Mouse (Mus musculus): ENCODE data around the gene Rdh16. TPM values are rescaled to one million over a fixed set of nuclear protein-coding genes. Genes with fewer than 3 reads are reported as not detected.
"Not testable (repeated sequence)": the region's sequence is repeated elsewhere in the genome, so short reads cannot be mapped to it uniquely, and the experiment has no call there.

Gene Rdh16
- polyA plus RNA-seq, 1 experiment from 2014 or later = 1.0 TPM

- H3K27ac ChIP-seq (replicated peaks) = no peak overlapping the region
- H3K9me3 ChIP-seq (ENCODE audit: control insufficient read depth, low read length) = no peaks in the 10 kb centered on the region
- no peaks in the 10 kb centered on the region for H3K27me3 ChIP-seq (ENCODE audit: control insufficient read depth, insufficient read depth, low read length)
- no peak for ATAC-seq (ENCODE audit: low FRiP score, low TSS enrichment)
- DNase-seq (ENCODE audit: low spot score) = no peak
- H3K4me2 ChIP-seq (replicated peaks; ENCODE audit: low read depth) = no peak overlapping the region
- 67% methylated on average over 1 of the region's 1 CpGs for WGBS
- no peaks in the 10 kb centered on the region for H3K36me3 ChIP-seq (ENCODE audit: control insufficient read depth, insufficient read depth, low read length)
- no peaks in the 10 kb centered on the region for H3K4me1 ChIP-seq (replicated peaks; ENCODE audit: control insufficient read depth, insufficient read depth)
- no peak overlapping the region for H3K9ac ChIP-seq (ENCODE audit: low read length)
- no peak overlapping the region for H3K4me3 ChIP-seq (ENCODE audit: low read depth, low read length)
- TF ChIP-seq EP300 (optimal IDR thresholded peaks at IDR 0.05) (no peak), CTCF (IDR thresholded peaks at IDR 0.05; ENCODE audit: low read depth) (no peak)
Measured at GRCm38 (mm10) chr10:127886551-127886950, 85.6 kb downstream of the Rdh16 start.

- no peak overlapping the region for H3K4me3 ChIP-seq (ENCODE audit: low read depth, low read length)
- DNase-seq (ENCODE audit: low spot score) (no peak), ATAC-seq (ENCODE audit: low FRiP score, low TSS enrichment) (no peak)
- no peak overlapping the region for H3K4me2 ChIP-seq (replicated peaks; ENCODE audit: low read depth)
- H3K9ac ChIP-seq (ENCODE audit: low read length) = no peak overlapping the region
- WGBS = 81% methylated on average over 4 of the region's 4 CpGs
- no peaks in the 10 kb centered on the region for H3K27me3 ChIP-seq (ENCODE audit: control insufficient read depth, insufficient read depth, low read length)
- TF ChIP-seq EP300 (optimal IDR thresholded peaks at IDR 0.05) = no peak
- no peak for TF ChIP-seq CTCF (IDR thresholded peaks at IDR 0.05; ENCODE audit: low read depth)
- no peaks in the 10 kb centered on the region for H3K9me3 ChIP-seq (ENCODE audit: control insufficient read depth, low read length)
- no peak overlapping the region for H3K27ac ChIP-seq (replicated peaks)
- H3K4me1 ChIP-seq (replicated peaks; ENCODE audit: control insufficient read depth, insufficient read depth) = no peaks in the 10 kb centered on the region
- no peaks in the 10 kb centered on the region for H3K36me3 ChIP-seq (ENCODE audit: control insufficient read depth, insufficient read depth, low read length)
Measured at GRCm38 (mm10) chr10:127886971-127887370, 86.0 kb downstream of the Rdh16 start.

- DNase-seq (ENCODE audit: low spot score) = no peak
- Histone ChIP-seq H3K9me3 (ENCODE audit: control insufficient read depth, low read length) (no peaks in the 10 kb centered on the region), H3K4me1 (replicated peaks; ENCODE audit: control insufficient read depth, insufficient read depth) (no peaks in the 10 kb centered on the region), H3K36me3 (ENCODE audit: control insufficient read depth, insufficient read depth, low read length) (no peaks in the 10 kb centered on the region), H3K27me3 (ENCODE audit: control insufficient read depth, insufficient read depth, low read length) (no peaks in the 10 kb centered on the region), H3K27ac (replicated peaks) (no peak within 1 kb of the TSS), H3K9ac (ENCODE audit: low read length) (no peak within 1 kb of the TSS), H3K4me3 (ENCODE audit: low read depth, low read length) (no peak within 1 kb of the TSS), H3K4me2 (replicated peaks; ENCODE audit: low read depth) (no peak within 1 kb of the TSS)
- no peak for TF ChIP-seq EP300 (optimal IDR thresholded peaks at IDR 0.05)
- no peak for TF ChIP-seq CTCF (IDR thresholded peaks at IDR 0.05; ENCODE audit: low read depth)
- ATAC-seq (ENCODE audit: low FRiP score, low TSS enrichment) = no peak
Measured at GRCm38 (mm10) chr10:127888605-127889004, 87.7 kb downstream of the Rdh16 start, which contains the start of gene Rdh7. Gene Rdh7, minus strand, starts transcription at chr10:127888817.

- WGBS = 89% methylated on average over 1 of the region's 1 CpGs
- Histone ChIP-seq H3K27ac (replicated peaks) (no peak overlapping the region), H3K9me3 (ENCODE audit: control insufficient read depth, low read length) (no peaks in the 10 kb centered on the region), H3K27me3 (ENCODE audit: control insufficient read depth, insufficient read depth, low read length) (no peaks in the 10 kb centered on the region), H3K36me3 (ENCODE audit: control insufficient read depth, insufficient read depth, low read length) (no peaks in the 10 kb centered on the region), H3K4me3 (ENCODE audit: low read depth, low read length) (no peak overlapping the region), H3K4me1 (replicated peaks; ENCODE audit: control insufficient read depth, insufficient read depth) (no peaks in the 10 kb centered on the region; the same call in 1 of the 2 replicates), H3K9ac (ENCODE audit: low read length) (no peak overlapping the region), H3K4me2 (replicated peaks; ENCODE audit: low read depth) (no peak overlapping the region)
- DNase-seq (ENCODE audit: low spot score) = no peak
- ATAC-seq (ENCODE audit: low FRiP score, low TSS enrichment) = no peak
- TF ChIP-seq EP300 (optimal IDR thresholded peaks at IDR 0.05) (no peak), CTCF (IDR thresholded peaks at IDR 0.05; ENCODE audit: low read depth) (no peak)
Measured at GRCm38 (mm10) chr10:127891481-127891880, 90.5 kb downstream of the Rdh16 start.

- 39% methylated on average over 5 of the region's 5 CpGs for WGBS
- H3K4me3 ChIP-seq (ENCODE audit: low read depth, low read length); H3K4me2 ChIP-seq (replicated peaks; ENCODE audit: low read depth); H3K27ac ChIP-seq (replicated peaks); H3K27me3 ChIP-seq (ENCODE audit: control insufficient read depth, insufficient read depth, low read length); H3K36me3 ChIP-seq (ENCODE audit: control insufficient read depth, insufficient read depth, low read length); H3K4me1 ChIP-seq (replicated peaks; ENCODE audit: control insufficient read depth, insufficient read depth); H3K9me3 ChIP-seq (ENCODE audit: control insufficient read depth, low read length); H3K9ac ChIP-seq (ENCODE audit: low read length): not testable (repeated sequence)
- ATAC-seq (ENCODE audit: low FRiP score, low TSS enrichment) (peak; percentile 93), DNase-seq (ENCODE audit: low spot score) (peak; percentile 60)
Measured at GRCm38 (mm10) chr10:127893163-127894022, 92.4 kb downstream of the Rdh16 start.

Other genes starting within 250 kb of the Rdh16 start
- 32.7 and 37.4 TPM in 2 replicates for gene Lrp1, start 180.0 kb upstream of the Rdh16 start, polyA plus RNA-seq (2015; fragmentation: Nextera tagmentation; extraction: Ambion mirVana)
- gene Stat6, start 158.2 kb upstream of the Rdh16 start, polyA plus RNA-seq (2015; fragmentation: Nextera tagmentation; extraction: Ambion mirVana) = 31.4 and 34.6 TPM in 2 replicates
- 4.1 and 4.5 TPM in 2 replicates for gene Nemp1, start 134.3 kb upstream of the Rdh16 start, polyA plus RNA-seq (2015; fragmentation: Nextera tagmentation; extraction: Ambion mirVana)
- gene Nab2, start 132.6 kb upstream of the Rdh16 start, polyA plus RNA-seq (2015; fragmentation: Nextera tagmentation; extraction: Ambion mirVana) = 6.8 and 8.9 TPM in 2 replicates
- gene Myo1a, start 96.0 kb upstream of the Rdh16 start, polyA plus RNA-seq (2015; fragmentation: Nextera tagmentation; extraction: Ambion mirVana) = 39.3 and 42.1 TPM in 2 replicates
- gene Tac2, start 76.7 kb upstream of the Rdh16 start, polyA plus RNA-seq (2015; fragmentation: Nextera tagmentation; extraction: Ambion mirVana) = 0.34 and 0.35 TPM in 2 replicates
- 1.4 and 1.6 TPM in 2 replicates for gene Zbtb39, start 61.6 kb upstream of the Rdh16 start, polyA plus RNA-seq (2015; fragmentation: Nextera tagmentation; extraction: Ambion mirVana)
- gene Gpr182, start 49.4 kb upstream of the Rdh16 start, polyA plus RNA-seq (2015; fragmentation: Nextera tagmentation; extraction: Ambion mirVana) = 0.77 and 0.92 TPM in 2 replicates
- gene Rdh1, start 41.4 kb upstream of the Rdh16 start, polyA plus RNA-seq (2015; fragmentation: Nextera tagmentation; extraction: Ambion mirVana) = 0.19 and 0.23 TPM in 2 replicates
- 0.67 and 0.69 TPM in 2 replicates for gene Rdh16f1, start 41.4 kb upstream of the Rdh16 start, polyA plus RNA-seq (2015; fragmentation: Nextera tagmentation; extraction: Ambion mirVana)
- not detected in 2 replicates for gene Rdh9, start 24.8 kb upstream of the Rdh16 start, polyA plus RNA-seq (2015; fragmentation: Nextera tagmentation; extraction: Ambion mirVana)
- gene Rdh19, start 48.8 kb downstream of the Rdh16 start, polyA plus RNA-seq (2015; fragmentation: Nextera tagmentation; extraction: Ambion mirVana) = not detected in 2 replicates
- gene Rdh16f2, start 65.3 kb downstream of the Rdh16 start, polyA plus RNA-seq (2015; fragmentation: Nextera tagmentation; extraction: Ambion mirVana) = not detected in 2 replicates
- 1.9 and 2.1 TPM in 2 replicates for gene Rdh7, start 87.7 kb downstream of the Rdh16 start, polyA plus RNA-seq (2015; fragmentation: Nextera tagmentation; extraction: Ambion mirVana)
- 24.6 and 24.7 TPM in 2 replicates for gene Sdr9c7, start 97.4 kb downstream of the Rdh16 start, polyA plus RNA-seq (2015; fragmentation: Nextera tagmentation; extraction: Ambion mirVana)
- 5.0 and 5.7 TPM in 2 replicates for gene Hsd17b6, start 206.5 kb downstream of the Rdh16 start, polyA plus RNA-seq (2015; fragmentation: Nextera tagmentation; extraction: Ambion mirVana)
- 27.3 and 27.4 TPM in 2 replicates for gene Prim1, start 214.0 kb downstream of the Rdh16 start, polyA plus RNA-seq (2015; fragmentation: Nextera tagmentation; extraction: Ambion mirVana)
- 618 and 628 TPM in 2 replicates for gene Naca, start 234.4 kb downstream of the Rdh16 start, polyA plus RNA-seq (2015; fragmentation: Nextera tagmentation; extraction: Ambion mirVana)